Mouse (Mus musculus) left cerebral cortex, postnatal 4 days (tissue): ENCODE results near the gene Kcns1. TPM values are rescaled to one million over a fixed set of nuclear protein-coding genes. Genes with fewer than 3 reads are reported as not detected.

Experiments used
- DNase-seq: peaks from one replicate; pipeline ENCODE4 v3.0.0-alpha.2; 2022
- intact Hi-C: fragments of 180-260 bp; cut with DNase I; formaldehyde crosslinking; loops from one replicate; pipeline ENCODE4 v1.15.1; 2025
- total RNA-seq, 2 experiments: library from RNA; stranded (reverse); gene quantifications; 2 replicates each; pipeline ENCODE4 v1.2.3; 2021

Kcns1 gene
- total RNA-seq, 2 experiments from 2014 or later: 8.1 to 9.0 TPM

GRCm38 (mm10) chr2:164128576-164129411 is 42.1 kb downstream of the Kcns1 start:
- intact Hi-C loops: no loop called here
- no peak for DNase-seq

- no peak for DNase-seq
- intact Hi-C loops: no loop called here
These were observed 43.6 kb downstream of the Kcns1 start for GRCm38 (mm10) chr2:164127297-164127696.

- intact Hi-C loops: no loop called here
- peak; percentile 34 for DNase-seq
These were observed 44.4 kb downstream of the Kcns1 start for GRCm38 (mm10) chr2:164126533-164126955.

DNA sequence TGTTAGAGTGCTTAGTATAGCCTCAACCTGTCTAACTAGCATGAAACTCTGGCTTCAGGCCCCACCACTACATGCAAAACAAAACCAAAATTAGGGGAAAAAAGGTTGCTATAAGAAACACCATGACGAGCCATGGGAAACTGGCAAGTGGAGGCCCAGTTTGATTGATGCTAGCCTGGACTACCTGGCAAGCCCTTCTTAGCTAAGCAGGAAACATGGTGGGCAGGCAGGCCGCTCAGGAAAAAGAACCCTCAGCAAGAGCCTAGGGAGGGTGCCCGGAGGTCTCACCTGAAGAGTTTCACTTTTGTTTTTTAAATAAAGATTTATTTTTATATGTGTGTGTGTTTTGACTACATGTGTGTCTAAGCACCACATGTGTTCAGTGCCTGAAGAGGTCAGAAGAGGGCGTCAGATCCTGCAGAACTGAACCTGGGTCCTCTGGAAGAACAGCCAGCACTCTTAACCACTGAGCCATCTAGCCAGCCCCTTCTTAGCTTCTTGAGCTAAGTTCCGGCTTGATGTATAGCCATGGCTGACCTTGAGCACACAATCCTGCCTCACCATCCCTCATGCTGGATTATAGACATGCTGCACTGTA is 47.6 kb downstream of the Kcns1 start:
- no peak for DNase-seq
- intact Hi-C loops: no loop called here

- no peak for DNase-seq
These were observed 51.4 kb downstream of the Kcns1 start for GRCm38 (mm10) chr2:164119503-164119902.

GRCm38 (mm10) chr2:164115531-164115930 is 55.4 kb downstream of the Kcns1 start:
- no peak for DNase-seq
- intact Hi-C loops: loop anchor here (5.0 kb wide), 1 partner anchor 292 kb away; the partner anchor contains the start of gene Matn4

More at GRCm38 (mm10) chr2:164119503-164119902, 51.4 kb downstream of the Kcns1 start:
- intact Hi-C loops: loop anchor here (5.0 kb wide), 1 partner anchor 288 kb away; the partner anchor contains the start of gene Matn4

- DNase-seq: no peak
- intact Hi-C loops: no loop called here
These were observed 56.9 kb downstream of the Kcns1 start for GRCm38 (mm10) chr2:164114051-164114450.

Other genes with a start within 250 kb of the Kcns1 start
- gene Ywhab, start 176.2 kb downstream of the Kcns1 start, total RNA-seq: 100 to 1,000 TPM; 454 to 464 TPM
- gene Pabpc1l, start 145.7 kb downstream of the Kcns1 start, total RNA-seq: 1 to 10 TPM; 2.4 to 3.1 TPM
- gene Stk4, start 100.8 kb downstream of the Kcns1 start, total RNA-seq: 10 to 100 TPM; 31.8 to 38.8 TPM
- 10 to 100 TPM; 41.4 to 42.7 TPM for gene Tomm34, start 99.9 kb downstream of the Kcns1 start, total RNA-seq
- gene Wfdc5, start 11.6 kb upstream of the Kcns1 start, total RNA-seq: not detected
- gene Wfdc12, start 19.5 kb upstream of the Kcns1 start, total RNA-seq: not detected
- not detected for gene Wfdc15a, start 29.0 kb upstream of the Kcns1 start, total RNA-seq
- not detected for gene Wfdc15b, start 50.5 kb upstream of the Kcns1 start, total RNA-seq
- gene Svs2, start 67.4 kb upstream of the Kcns1 start, total RNA-seq: not detected
- gene Svs3b, start 85.5 kb upstream of the Kcns1 start, total RNA-seq: not detected
- gene Svs4, start 107.3 kb upstream of the Kcns1 start, total RNA-seq: not detected
- not detected for gene Svs3a, start 118.2 kb upstream of the Kcns1 start, total RNA-seq
- not detected for gene Svs6, start 145.6 kb upstream of the Kcns1 start, total RNA-seq
- gene Svs5, start 161.6 kb upstream of the Kcns1 start, total RNA-seq: not detected
- gene Slpi, start 218.0 kb upstream of the Kcns1 start, total RNA-seq: under 1 TPM in 1 of 2 experiments, not detected in 1; 0.94 TPM
- gene Rbpjl, start 232.0 kb upstream of the Kcns1 start, total RNA-seq: under 1 TPM; 0.24 to 0.40 TPM
- gene Matn4, start 234.0 kb upstream of the Kcns1 start, total RNA-seq: 1 to 10 TPM; 9.6 to 9.8 TPM